Mouse (Mus musculus) limb, embryonic 12.5 days (tissue): ENCODE measurements at regions not wholly inside any gene's neighbourhood (a gene's known extent, or its start where the extent isn't known, plus 50 kb on each side); places are given as distances from the start of the nearest gene placed in this dataset.

ENCODE experiments used
- ATAC-seq: fragments of 200-750 bp; cut with Nextera tagmentation; 2 replicates; pipeline ENCODE4 v1.8.0; 2017; ENCODE audit warnings: low read depth, moderate TSS enrichment; ENCODE audit not compliant: insufficient number of reproducible peaks, insufficient read depth, low FRiP score, low TSS enrichment
- H3K27ac ChIP-seq: fragments of 300-500 bp; sonication (generic); 2 replicates; pipeline ENCODE4 v1.5.1; 2016; ENCODE audit warnings: mild to moderate bottlenecking, moderate library complexity
- H3K27me3 ChIP-seq: fragments of 300-500 bp; sonication (generic); 2 replicates; pipeline ENCODE4 v1.6.1; 2016; ENCODE audit warnings: mild to moderate bottlenecking, moderate library complexity
- H3K36me3 ChIP-seq: fragments of 300-500 bp; sonication (generic); 2 replicates; pipeline ENCODE4 v1.6.1; 2016; ENCODE audit warnings: mild to moderate bottlenecking, moderate library complexity
- H3K4me1 ChIP-seq: fragments of 300-500 bp; sonication (generic); replicated peaks from 2 replicates; pipeline ENCODE4 v1.6.1; 2016
- H3K4me2 ChIP-seq: fragments of 300-500 bp; sonication (generic); 2 replicates; pipeline ENCODE4 v1.6.1; 2016; ENCODE audit warnings: mild to moderate bottlenecking, moderate library complexity
- H3K4me3 ChIP-seq: fragments of 300-500 bp; sonication (generic); replicated peaks from 2 replicates; pipeline ENCODE4 v1.5.1; 2016; ENCODE audit warnings: mild to moderate bottlenecking
- H3K9ac ChIP-seq: fragments of 300-500 bp; sonication (generic); replicated peaks from 2 replicates; pipeline ENCODE4 v1.6.1; 2016; ENCODE audit warnings: mild to moderate bottlenecking, moderate library complexity
- H3K9me3 ChIP-seq: fragments of 300-500 bp; sonication (generic); 2 replicates; pipeline ENCODE4 v1.6.1; 2016; ENCODE audit warnings: mild to moderate bottlenecking, moderate library complexity
- WGBS: fragments of 180-500 bp; shearing (Covaris S2); methylation state at CpG from one replicate; pipeline ENCODE4 v1.1.7; 2016; 5-methylcytosine and 5-hydroxymethylcytosine counted together

DNA sequence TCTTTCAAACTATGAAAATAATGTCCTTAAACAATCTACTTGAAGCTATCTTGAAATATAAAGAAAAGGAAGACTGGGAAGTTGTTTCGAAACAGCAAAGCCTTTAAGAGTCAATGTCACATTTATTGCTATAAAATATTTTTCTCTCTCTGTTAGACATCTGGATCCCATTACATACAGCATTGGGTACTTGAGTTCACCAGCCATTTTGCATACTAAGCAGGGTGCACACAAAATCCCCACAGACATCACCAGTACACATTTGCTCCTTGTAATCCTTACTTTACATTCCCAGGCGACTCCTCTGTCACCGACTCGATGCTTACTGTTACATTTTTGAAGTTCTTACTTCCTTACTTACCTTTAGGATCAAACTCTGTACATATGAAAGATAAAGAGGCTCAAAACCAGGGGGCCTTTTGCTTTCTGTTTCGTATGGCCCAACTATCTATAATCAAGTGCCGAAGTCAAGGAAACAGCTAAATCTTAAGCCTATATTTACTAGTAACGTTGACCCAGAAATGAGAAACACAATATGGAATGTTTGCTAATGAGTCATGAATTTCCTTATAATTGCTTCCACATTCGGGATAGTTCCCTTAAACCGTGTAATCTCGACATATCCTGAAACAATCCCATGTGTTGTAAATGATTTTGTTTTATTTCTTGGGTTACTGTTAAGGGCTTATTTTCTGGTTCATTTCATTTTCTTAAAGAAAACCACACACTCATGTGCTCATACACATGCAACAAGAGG is 49.8 kb upstream of the Nr2f2 start:
- H3K9ac ChIP-seq, result no peak overlapping the region
- H3K27ac ChIP-seq, result no peak overlapping the region
- no peaks in the 10 kb centered on the region for H3K9me3 ChIP-seq
- H3K4me2 ChIP-seq, result 0 out of 2 replicates have a peak overlapping the region, but pooled peaks have one; percentile 5
- no peak overlapping the region for H3K4me3 ChIP-seq
- H3K4me1 ChIP-seq, result 0 out of 2 replicates have a peak, but pooled peaks cover 9% of the 10 kb centered on the region
- no peaks in the 10 kb centered on the region for H3K27me3 ChIP-seq
- 30% methylated on average over 10 of the region's 10 CpGs for WGBS
- no peak for ATAC-seq
- no peaks in the 10 kb centered on the region for H3K36me3 ChIP-seq
